Mouse (Mus musculus): ENCODE data around the gene Tecpr2. TPM values are rescaled to one million over a fixed set of nuclear protein-coding genes. Genes with fewer than 3 reads are reported as not detected.

Tecpr2 gene
- polyA plus RNA-seq, 1 experiment from 2014 or later = 5.2 TPM

DNA sequence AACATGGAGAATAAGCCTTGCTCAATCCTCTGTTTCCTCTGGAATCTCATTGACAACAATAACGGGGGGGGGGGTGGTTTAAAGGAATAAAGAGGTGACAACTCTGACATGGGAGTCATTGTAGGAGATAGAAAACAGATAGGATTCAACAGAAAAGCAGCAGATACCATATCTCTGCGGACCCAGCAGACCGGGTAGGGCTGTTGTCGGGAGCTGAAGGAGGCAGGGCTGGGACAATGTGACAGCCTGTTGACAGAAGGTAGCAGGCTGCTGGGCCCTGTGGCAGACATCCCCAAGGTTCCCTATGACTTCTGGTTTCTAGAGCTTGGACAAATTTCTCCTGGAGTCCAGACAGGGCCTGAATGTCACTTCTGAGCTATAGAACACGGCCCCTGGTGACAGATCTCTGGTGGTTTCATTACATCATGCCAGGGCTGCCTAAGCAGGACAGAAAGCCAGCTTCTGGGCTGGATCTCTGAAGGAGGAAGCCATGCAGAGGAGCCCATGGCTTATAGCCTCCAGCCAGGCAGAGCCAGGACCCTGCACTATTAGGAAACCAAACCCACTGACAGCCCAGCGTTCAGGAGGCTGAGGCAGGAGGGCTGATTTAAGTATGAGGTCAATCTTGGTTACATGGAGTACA, 120.7 kb downstream of the Tecpr2 start:
- no peaks in the 10 kb centered on the region for H3K27me3 ChIP-seq
- H3K9me3 ChIP-seq (replicated peaks) = no peaks in the 10 kb centered on the region

DNA sequence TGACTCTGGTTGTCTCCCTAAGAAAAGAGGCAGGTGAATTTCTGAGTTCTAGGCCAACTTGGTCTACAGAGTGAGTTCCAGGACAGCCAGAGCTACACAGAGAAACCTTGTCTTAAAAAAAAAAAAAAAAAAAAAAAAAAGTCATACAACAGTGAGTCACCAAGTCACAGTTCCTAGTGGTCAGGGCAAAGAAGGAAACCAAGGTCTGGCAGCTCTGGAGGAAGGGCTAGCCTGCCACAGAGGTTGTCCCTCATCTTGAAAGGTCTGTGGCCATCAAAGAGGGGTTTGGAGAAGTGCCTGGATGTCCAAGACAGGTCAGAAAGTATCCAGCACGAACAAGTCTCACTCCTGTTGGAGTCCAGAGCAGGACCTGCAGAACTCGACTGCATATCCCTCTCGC, 127.7 kb downstream of the Tecpr2 start:
- no peak for ATAC-seq (ENCODE audit: insufficient number of reproducible peaks, low FRiP score, low TSS enrichment, low read depth)
- Histone ChIP-seq H3K27me3 (no peaks in the 10 kb centered on the region), H3K4me1 (peaks cover 7% of the 10 kb centered on the region; the same call in 1 of the 2 replicates), H3K9ac (no peak overlapping the region), H3K4me2 (replicated peaks) (no peak overlapping the region), H3K4me3 (replicated peaks) (no peak overlapping the region), H3K36me3 (no peaks in the 10 kb centered on the region), H3K9me3 (replicated peaks) (no peaks in the 10 kb centered on the region), H3K27ac (replicated peaks) (no peak overlapping the region)
- WGBS = 85% methylated on average over 3 of the region's 3 CpGs

More for the DNA sequence above, 120.7 kb downstream of the Tecpr2 start:
- H3K4me1 ChIP-seq = peaks cover 44% of the 10 kb centered on the region
- no peak for ATAC-seq (ENCODE audit: insufficient number of reproducible peaks, low FRiP score, low TSS enrichment, low read depth)
- H3K36me3 ChIP-seq = no peaks in the 10 kb centered on the region
- WGBS = 52% methylated on average over 6 of the region's 6 CpGs
- peak overlapping the region; percentile 83 for H3K27ac ChIP-seq (replicated peaks)
- no peak overlapping the region for H3K9ac ChIP-seq
- H3K4me2 ChIP-seq (replicated peaks) = no peak overlapping the region
- no peak overlapping the region for H3K4me3 ChIP-seq (replicated peaks)

GRCm38 (mm10) chr12:111018068-111018467, 129.0 kb downstream of the Tecpr2 start:
- no peak overlapping the region for H3K4me3 ChIP-seq (replicated peaks)
- H3K27me3 ChIP-seq = no peaks in the 10 kb centered on the region
- WGBS = 90% methylated on average over 11 of the region's 11 CpGs
- no peak for ATAC-seq (ENCODE audit: insufficient number of reproducible peaks, low FRiP score, low TSS enrichment, low read depth)
- H3K9ac ChIP-seq = no peak overlapping the region
- H3K36me3 ChIP-seq = no peaks in the 10 kb centered on the region
- no peaks in the 10 kb centered on the region for H3K9me3 ChIP-seq (replicated peaks)
- H3K4me1 ChIP-seq = peaks cover 7% of the 10 kb centered on the region; the same call in 1 of the 2 replicates
- H3K27ac ChIP-seq (replicated peaks) = no peak overlapping the region
- H3K4me2 ChIP-seq (replicated peaks) = no peak overlapping the region

DNA sequence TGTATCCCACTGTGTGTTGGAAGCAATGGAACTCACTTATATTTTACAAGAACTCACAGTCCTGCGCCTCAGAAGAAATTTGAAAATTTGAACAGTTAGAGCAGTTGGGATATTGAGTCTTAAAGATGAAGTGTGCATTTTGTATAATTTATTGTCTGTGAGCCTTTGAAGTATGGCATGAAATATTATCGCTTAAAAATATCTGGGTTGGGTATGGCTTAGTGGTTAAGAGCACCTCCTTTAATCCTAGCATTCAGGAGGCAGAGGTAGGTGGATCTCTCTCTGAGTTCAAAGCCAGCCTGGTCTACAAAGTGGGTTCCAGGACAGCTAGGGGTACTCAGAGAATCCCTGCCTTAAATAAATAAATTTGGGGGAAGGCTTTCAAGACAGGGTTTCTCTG, 130.0 kb downstream of the Tecpr2 start:
- H3K4me3 ChIP-seq (replicated peaks) = no peak overlapping the region
- peaks cover 7% of the 10 kb centered on the region; the same call in 1 of the 2 replicates for H3K4me1 ChIP-seq
- no peak for ATAC-seq (ENCODE audit: insufficient number of reproducible peaks, low FRiP score, low TSS enrichment, low read depth)
- H3K27me3 ChIP-seq = no peaks in the 10 kb centered on the region
- no peaks in the 10 kb centered on the region for H3K36me3 ChIP-seq
- H3K9ac ChIP-seq = no peak overlapping the region
- no peak overlapping the region for H3K4me2 ChIP-seq (replicated peaks)
- no peak overlapping the region for H3K27ac ChIP-seq (replicated peaks)
- no peaks in the 10 kb centered on the region for H3K9me3 ChIP-seq (replicated peaks)
- 90% methylated on average over 2 of the region's 2 CpGs for WGBS

- H3K4me3 ChIP-seq (replicated peaks) = no peak overlapping the region
- H3K27me3 ChIP-seq = no peaks in the 10 kb centered on the region
- WGBS = 38% methylated on average over 1 of the region's 1 CpGs
- H3K9ac ChIP-seq = no peak overlapping the region
- peak; percentile 72; the same call in 1 of the 2 replicates for ATAC-seq (ENCODE audit: insufficient number of reproducible peaks, low FRiP score, low TSS enrichment, low read depth)
- H3K27ac ChIP-seq (replicated peaks) = no peak overlapping the region; the same call in 1 of the 2 replicates
- H3K36me3 ChIP-seq = no peaks in the 10 kb centered on the region
- no peak overlapping the region for H3K4me2 ChIP-seq (replicated peaks)
- H3K9me3 ChIP-seq (replicated peaks) = no peaks in the 10 kb centered on the region
- H3K4me1 ChIP-seq = no peaks in the 10 kb centered on the region
Measured at GRCm38 (mm10) chr12:111021138-111021537, 132.1 kb downstream of the Tecpr2 start.

DNA sequence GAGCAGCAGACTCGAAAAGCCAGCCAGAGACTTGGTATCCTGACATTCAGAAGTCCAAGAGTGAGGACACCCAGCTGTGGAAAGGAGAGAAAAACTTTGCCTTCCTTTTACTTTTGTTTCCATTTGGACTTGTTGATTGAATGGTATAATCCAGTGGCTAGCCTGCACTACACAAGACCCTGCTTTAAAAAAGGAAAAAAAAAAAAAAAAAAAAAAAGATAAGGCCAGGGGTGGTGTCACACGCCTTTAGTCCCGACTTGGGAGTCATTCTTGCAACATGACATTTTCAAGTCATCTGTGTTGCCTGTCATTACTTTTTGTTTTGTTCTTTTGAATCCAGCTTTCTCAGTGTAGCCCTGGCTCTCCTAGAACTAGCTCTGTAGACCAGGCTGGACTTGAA, 132.5 kb downstream of the Tecpr2 start:
- ATAC-seq (ENCODE audit: insufficient number of reproducible peaks, low FRiP score, low TSS enrichment, low read depth) = no peak
- WGBS = 69% methylated on average over 3 of the region's 3 CpGs
- no peak overlapping the region for H3K4me2 ChIP-seq (replicated peaks)
- H3K36me3 ChIP-seq = no peaks in the 10 kb centered on the region
- H3K9me3 ChIP-seq (replicated peaks) = no peaks in the 10 kb centered on the region
- no peaks in the 10 kb centered on the region for H3K27me3 ChIP-seq
- no peak overlapping the region for H3K9ac ChIP-seq
- no peaks in the 10 kb centered on the region for H3K4me1 ChIP-seq
- H3K27ac ChIP-seq (replicated peaks) = no peak overlapping the region
- no peak overlapping the region for H3K4me3 ChIP-seq (replicated peaks)

Other genes starting within 250 kb of the Tecpr2 start
- gene 1700001K19Rik, start 206.6 kb upstream of the Tecpr2 start, polyA plus RNA-seq (2015; fragmentation: Nextera tagmentation; extraction: Ambion mirVana) = 0.24 and 0.35 TPM in 2 replicates
- 889 and 978 TPM in 2 replicates for gene Hsp90aa1, start 186.5 kb upstream of the Tecpr2 start, polyA plus RNA-seq (2015; fragmentation: Nextera tagmentation; extraction: Ambion mirVana)
- 22.2 and 24.5 TPM in 2 replicates for gene Wdr20, start 151.3 kb upstream of the Tecpr2 start, polyA plus RNA-seq (2015; fragmentation: Nextera tagmentation; extraction: Ambion mirVana)
- 7.3 and 9.6 TPM in 2 replicates for gene Mok, start 48.3 kb upstream of the Tecpr2 start, polyA plus RNA-seq (2015; fragmentation: Nextera tagmentation; extraction: Ambion mirVana)
- 7.8 and 8.0 TPM in 2 replicates for gene Zfp839, start 39.0 kb upstream of the Tecpr2 start, polyA plus RNA-seq (2015; fragmentation: Nextera tagmentation; extraction: Ambion mirVana)
- gene Cinp, start 119 bp upstream of the Tecpr2 start, polyA plus RNA-seq (2015; fragmentation: Nextera tagmentation; extraction: Ambion mirVana) = 68.4 and 72.8 TPM in 2 replicates
- gene Ankrd9, start 89.8 kb downstream of the Tecpr2 start, polyA plus RNA-seq (2015; fragmentation: Nextera tagmentation; extraction: Ambion mirVana) = 16.6 and 17.6 TPM in 2 replicates
- gene Rcor1, start 150.1 kb downstream of the Tecpr2 start, polyA plus RNA-seq (2015; fragmentation: Nextera tagmentation; extraction: Ambion mirVana) = 13.0 and 14.3 TPM in 2 replicates